Mouse (Mus musculus): ENCODE results near the gene Dcn. TPM values are rescaled to one million over a fixed set of nuclear protein-coding genes. Genes with fewer than 3 reads are reported as not detected.

The Dcn gene
- 10 to 100 TPM; 26.2 to 61.2 TPM for total RNA-seq (2021)

DNA sequence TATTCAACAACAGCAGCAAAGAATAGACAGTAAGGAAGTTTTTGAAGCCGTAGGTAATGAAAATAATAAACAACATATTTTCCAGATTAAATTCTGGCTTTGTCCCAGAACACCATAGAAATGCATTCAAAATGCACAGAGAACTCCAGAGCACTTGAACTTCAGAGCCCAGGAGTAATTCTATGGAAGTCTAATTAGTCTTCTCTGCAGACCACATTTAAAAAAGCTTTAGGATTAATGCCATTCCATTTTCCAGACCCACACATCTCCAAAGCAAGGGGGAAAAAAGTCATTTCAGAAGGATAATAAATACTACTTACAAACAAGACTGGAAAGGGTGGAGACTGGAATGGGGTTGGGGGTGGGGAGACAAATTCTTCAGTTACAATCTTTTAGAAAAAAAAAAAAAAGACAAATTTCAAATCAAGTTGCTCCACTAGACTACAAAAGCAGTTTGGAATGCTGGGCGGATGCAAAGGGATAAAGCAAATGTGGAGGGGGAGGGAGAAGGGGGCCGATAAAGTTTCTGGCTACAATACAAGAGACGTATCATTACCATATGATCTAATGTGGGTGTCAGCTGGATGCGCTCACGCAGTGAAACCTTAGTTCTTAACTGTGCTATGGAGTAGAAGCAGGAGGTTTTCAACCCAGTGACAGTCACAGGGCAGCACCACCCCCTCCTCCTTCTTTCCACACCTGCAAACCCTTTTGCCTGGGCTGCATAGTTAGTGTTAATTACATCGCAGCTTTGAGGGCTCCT, at the start of gene Dcn:
Gene Dcn (plus strand): TSS at position 606 of the 763 bp plus-strand sequence.
- no peak for DNase-seq (ENCODE audit: extremely low spot score in 1 of 2, low spot score in 1 of 2)

GRCm38 (mm10) chr10:97436662-97437061, 42.7 kb upstream of the Dcn start:
- no peak for DNase-seq (ENCODE audit: extremely low spot score in 1 of 2, low spot score in 1 of 2)

GRCm38 (mm10) chr10:97442300-97442699, 37.1 kb upstream of the Dcn start:
- no peak for DNase-seq (ENCODE audit: extremely low spot score in 1 of 2, low spot score in 1 of 2)

GRCm38 (mm10) chr10:97446486-97446885, 32.9 kb upstream of the Dcn start:
- DNase-seq (ENCODE audit: extremely low spot score in 1 of 2, low spot score in 1 of 2) = no peak

DNA sequence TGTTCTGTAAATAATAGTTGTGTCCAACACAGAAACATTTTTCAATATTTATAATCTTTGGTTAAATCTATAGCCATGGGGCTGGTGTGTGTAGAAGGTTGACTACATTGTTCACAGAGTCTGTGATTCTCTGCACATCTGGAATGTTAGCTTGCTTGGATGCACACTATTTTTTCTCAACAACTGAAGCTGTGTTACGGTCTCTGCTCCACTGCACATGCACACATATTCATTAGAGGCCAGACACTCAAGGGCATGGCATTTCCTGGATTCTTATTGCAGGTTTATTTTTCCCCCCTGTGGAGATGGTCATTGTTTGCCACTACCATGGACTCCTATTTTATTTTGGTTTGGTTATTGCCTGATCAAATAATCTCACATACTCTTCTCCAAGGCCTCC, 26.5 kb upstream of the Dcn start:
- no peak for DNase-seq (ENCODE audit: extremely low spot score in 1 of 2, low spot score in 1 of 2)

DNA sequence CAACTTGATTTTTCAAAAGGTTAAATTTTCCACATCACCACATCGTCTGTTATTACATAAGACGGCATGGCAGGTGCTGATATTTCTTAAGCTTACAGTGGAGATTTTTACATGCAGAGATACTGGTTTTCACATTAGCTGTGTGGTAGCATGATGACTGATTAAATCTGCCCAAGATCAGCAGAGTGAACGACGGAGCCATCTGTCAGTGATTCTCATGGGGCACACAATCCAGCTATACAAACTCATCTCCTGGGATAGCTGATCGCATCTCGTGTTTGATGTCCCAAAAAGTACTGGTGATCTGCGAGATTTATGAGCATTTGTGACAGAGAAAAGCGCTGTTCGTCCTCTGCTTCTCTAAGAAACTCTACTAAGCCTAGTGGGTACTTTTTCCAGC, 25.9 kb upstream of the Dcn start:
- DNase-seq (ENCODE audit: extremely low spot score in 1 of 2, low spot score in 1 of 2) = no peak

GRCm38 (mm10) chr10:97456993-97457392, 22.4 kb upstream of the Dcn start:
- DNase-seq (ENCODE audit: extremely low spot score in 1 of 2, low spot score in 1 of 2) = no peak

DNA sequence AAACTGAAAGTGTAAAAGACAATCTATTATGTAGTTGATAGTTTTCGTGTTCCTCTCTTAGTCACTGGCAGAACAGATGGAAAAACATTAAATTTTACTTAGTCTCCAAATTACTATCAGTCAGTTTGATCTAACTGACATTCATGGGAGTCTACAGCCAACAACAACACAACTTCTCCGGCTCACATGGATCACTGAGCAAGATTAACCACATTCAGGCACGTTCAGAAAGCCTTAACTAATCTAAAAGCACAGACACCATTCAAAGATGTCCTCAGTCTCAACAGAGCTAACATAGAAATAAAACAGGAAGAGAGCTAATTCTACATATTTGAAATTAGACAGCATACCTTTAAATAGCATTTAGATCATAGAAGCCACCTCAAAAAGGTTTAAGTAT, 12.6 kb upstream of the Dcn start:
- no peak for DNase-seq (ENCODE audit: extremely low spot score in 1 of 2, low spot score in 1 of 2)

DNA sequence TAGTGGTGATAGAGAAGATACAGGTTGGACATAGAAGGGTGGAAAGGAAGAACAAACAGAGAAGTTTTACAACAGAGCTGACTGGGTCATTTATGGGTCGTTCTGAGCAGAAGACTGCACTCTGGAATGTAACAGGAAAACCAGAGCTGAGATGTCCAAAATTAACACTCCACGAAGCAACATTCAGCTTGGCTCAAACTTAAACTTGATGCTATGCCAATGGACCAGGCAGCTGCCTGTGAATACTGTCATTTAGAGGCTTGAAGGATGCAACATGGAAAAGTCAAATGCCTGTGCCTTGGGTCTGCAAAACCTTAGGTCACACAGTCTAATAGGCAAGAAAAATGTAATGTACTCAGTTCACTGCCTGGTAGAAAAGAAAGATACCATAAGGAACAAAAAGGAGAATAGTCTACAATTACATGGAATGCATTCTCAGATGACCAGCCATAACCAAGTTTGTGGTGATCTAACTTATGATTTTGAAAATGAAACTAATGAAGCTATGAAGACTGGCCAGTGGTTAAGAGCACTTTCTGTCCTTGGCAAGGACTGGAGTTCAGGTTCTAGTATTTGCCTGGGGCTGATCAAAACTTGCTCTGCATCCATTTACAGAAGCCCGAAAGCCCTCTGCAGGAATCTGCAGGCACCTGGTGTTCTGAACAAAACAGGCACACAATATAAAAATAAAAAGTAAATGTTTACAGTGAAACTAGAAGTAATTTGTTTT, 9.8 kb upstream of the Dcn start:
- DNase-seq (ENCODE audit: extremely low spot score in 1 of 2, low spot score in 1 of 2) = no peak

GRCm38 (mm10) chr10:97475460-97475859, 3.9 kb upstream of the Dcn start:
- DNase-seq (ENCODE audit: extremely low spot score in 1 of 2, low spot score in 1 of 2) = no peak

DNA sequence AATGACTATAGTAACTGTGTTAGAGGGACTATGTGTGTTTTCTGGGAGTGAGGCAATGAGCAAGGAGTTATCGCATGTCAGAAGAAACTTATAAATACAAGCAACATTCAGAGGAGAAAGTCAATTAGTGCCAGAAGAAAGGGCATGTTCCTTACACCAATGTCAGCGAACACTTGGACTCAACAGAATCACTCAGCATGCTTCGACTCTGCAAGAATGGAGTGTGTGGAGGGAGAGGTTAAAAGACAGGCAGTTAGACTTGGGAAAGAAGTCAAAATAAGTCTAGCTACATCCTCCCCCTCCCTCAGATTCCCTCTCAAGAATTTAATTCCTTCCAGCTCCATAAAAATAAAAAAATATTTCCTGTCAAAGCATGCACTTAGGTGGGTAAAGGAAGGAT, 1.1 kb upstream of the Dcn start:
- DNase-seq (ENCODE audit: extremely low spot score in 1 of 2, low spot score in 1 of 2) = no peak

DNA sequence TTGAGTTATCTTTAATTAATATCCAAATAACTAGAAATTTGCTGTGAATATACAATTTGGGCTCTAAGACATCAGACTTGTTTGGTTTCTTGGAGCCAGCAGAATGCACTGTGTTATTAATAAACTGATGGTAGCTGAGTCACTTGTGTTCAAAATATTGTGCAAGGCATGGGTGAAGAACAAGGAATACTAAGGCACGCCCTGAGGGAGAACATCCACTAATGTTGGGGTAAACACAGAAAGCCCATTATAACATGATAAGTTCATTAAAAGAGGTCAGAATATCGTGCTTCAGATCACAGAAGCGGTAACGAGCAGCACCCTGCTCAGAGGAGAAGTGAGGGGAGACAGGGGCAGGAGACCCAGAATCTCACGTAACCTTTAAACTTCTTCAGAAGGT, 2.7 kb downstream of the Dcn start:
- no peak for DNase-seq (ENCODE audit: extremely low spot score in 1 of 2, low spot score in 1 of 2)

- DNase-seq (ENCODE audit: extremely low spot score in 1 of 2, low spot score in 1 of 2) = no peak
These were observed 4.6 kb downstream of the Dcn start for GRCm38 (mm10) chr10:97484049-97484448.

DNA sequence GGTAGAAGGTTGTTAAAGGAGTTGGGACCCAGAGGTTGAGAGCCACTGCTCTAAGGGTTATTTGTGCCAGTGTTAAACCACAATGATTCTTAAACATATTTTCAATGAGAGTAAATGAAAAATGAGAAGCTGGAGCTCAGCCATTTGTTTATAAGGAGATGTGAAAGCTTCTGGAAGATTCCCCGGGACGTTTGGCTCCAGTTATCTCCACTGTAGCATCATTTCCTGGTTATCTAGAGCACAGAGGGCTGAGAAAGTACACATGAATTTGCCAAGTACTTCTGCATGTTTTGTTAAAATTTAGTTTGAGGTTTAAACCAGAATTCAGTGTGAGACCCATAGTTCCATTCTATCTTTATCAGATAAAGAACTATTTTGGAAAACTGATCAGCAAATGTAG, 5.7 kb downstream of the Dcn start:
- no peak for DNase-seq (ENCODE audit: extremely low spot score in 1 of 2, low spot score in 1 of 2)

DNA sequence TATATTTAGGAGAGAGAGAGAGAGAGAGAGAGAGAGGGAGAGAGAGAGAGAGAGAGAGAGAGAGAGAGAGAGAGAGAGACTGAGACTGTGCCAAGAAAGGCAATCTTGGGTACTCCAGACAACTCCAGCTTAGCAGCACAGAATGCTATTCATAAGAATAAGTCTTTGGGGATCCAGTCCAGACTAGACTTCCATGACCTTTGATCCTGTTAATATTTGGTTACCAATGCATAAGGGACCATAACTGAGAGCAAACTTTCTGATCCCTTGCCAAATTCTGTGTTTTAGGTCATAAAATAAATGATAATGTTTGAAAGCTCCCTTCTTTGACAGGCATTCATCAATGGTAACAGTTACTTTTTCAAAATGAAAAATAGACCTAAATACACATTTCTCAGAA, 6.7 kb downstream of the Dcn start:
- no peak for DNase-seq (ENCODE audit: extremely low spot score in 1 of 2, low spot score in 1 of 2)

- DNase-seq (ENCODE audit: extremely low spot score in 1 of 2, low spot score in 1 of 2) = no peak
These were observed 8.0 kb downstream of the Dcn start for GRCm38 (mm10) chr10:97487269-97487989.

DNA sequence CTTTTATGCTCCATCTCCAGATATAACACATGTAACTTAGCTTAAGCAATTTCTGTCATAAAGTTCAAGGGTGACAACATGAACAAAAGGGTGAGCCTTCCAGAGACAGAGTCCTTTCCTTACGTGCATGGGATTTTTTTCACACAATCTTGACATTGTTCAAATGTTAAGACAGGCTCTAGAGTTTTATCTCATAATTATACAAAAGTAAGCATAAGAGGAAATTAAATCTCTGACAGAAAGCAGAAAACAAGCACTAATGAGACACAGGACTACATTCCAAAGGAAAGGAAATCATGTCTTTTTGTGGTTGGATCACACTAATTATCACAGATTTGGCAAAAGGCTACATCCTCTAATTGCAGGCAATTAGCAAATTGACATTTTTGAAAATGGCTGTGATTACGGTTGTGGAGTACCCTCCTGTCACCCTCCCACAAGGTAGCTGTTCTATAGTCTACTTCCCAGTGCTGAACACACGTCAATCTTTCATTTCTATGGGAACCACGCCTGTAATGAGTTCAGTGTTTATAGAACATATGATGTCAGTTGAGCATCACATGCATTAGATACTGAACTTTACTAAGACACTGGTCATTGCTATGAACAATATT, 13.1 kb downstream of the Dcn start:
- no peak for DNase-seq (ENCODE audit: extremely low spot score in 1 of 2, low spot score in 1 of 2)

- no peak for DNase-seq (ENCODE audit: extremely low spot score in 1 of 2, low spot score in 1 of 2)
These were observed 18.2 kb downstream of the Dcn start for GRCm38 (mm10) chr10:97497646-97498045.

DNA sequence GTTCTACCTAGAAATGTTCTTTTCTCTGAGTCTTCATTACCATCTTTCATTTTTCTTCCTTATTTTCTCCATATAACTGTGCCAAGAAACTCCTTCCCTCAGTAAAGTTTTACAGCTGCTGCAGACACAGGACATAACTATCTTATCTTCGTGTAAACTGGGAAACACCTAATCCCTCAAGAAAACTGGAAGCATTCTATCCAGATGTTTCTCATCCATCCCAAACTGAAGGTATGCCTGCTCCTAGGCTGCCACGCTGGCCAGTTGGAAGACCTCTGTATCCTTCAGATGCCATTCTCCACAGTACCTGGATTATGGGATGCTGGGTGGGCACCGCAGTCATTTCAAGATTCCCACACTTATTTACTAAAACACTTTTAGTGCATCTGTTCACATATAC, 44.0 kb downstream of the Dcn start:
- DNase-seq (ENCODE audit: extremely low spot score in 1 of 2, low spot score in 1 of 2) = no peak

DNA sequence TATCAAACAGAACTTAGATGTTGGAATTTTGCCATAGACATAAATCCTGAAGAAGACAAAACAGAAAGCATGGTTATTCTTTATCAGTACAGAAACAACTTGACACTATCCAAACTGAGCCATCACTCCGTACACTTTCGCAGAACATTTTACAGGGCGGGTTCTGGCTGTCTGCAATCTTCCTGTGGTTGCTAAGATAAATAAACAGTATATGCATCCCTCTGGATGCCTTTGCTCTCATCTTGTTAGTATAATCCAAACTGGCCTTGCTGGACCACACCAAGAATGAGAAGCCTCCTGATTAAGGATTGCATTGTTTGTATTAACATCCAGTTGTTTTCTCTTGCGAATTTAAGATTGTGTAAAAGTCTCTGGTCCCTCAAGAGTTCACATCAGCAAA, 56.3 kb downstream of the Dcn start:
- no peak for DNase-seq (ENCODE audit: extremely low spot score in 1 of 2, low spot score in 1 of 2)

DNA sequence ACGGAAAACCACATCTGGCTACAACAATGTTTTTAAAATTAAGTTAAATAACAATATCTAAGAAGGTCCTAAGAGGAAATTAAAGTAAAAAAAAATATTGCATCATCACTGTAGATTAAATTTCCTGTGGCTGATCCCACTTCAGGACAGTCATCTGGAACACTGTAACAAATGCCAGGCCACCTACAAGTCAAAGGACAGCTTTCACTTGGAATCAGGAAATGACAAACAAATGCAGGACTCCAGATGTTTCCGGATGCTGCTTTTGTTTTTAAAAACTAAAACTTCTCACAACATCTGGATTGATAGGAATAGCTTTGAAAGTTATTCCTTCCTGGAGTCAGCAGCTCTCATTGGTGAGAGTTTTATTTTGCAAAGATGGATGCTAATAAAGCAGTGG, 57.5 kb downstream of the Dcn start:
- no peak for DNase-seq (ENCODE audit: extremely low spot score in 1 of 2, low spot score in 1 of 2)

Measured in layer of hippocampus, postnatal 25 days (tissue).